Mouse (Mus musculus) c-Kit-negative CD71-positive TER-119-positive erythroid progenitor cells, embryonic 14.5 days (primary cell): ENCODE measurements at regions not wholly inside any gene's neighbourhood (a gene's known extent, or its start where the extent isn't known, plus 50 kb on each side); places are given as distances from the start of the nearest gene placed in this dataset.
"Not testable (repeated sequence)": the region's sequence is repeated elsewhere in the genome, so short reads cannot be mapped to it uniquely, and the experiment has no call there.

ENCODE experiments used
- DNase-seq: peaks from one replicate; pipeline ENCODE4 v3.0.0-alpha.2; 2013; ENCODE audit warnings: low read depth, low spot score

DNA sequence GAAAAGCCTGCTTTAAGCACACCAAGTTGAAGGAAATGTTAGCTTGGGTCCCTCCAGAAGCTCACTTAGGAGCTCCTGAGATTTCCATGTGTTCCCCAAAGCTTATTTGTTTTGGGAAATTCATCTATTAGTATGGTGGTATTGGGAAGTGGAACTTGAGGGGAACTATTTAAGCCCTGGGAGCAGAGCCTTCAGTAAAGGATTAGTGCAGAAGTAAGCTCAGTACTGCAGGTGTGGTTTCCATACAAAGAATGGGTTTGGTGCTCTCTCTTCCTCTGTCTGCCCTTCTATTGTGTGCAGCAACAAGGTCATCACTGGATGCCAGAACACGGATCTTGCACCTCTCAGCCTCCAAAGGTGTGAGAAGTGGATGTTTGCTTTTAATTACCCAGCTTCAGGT, 57.2 kb downstream of the Foxa2 start:
- no peak for DNase-seq

DNA sequence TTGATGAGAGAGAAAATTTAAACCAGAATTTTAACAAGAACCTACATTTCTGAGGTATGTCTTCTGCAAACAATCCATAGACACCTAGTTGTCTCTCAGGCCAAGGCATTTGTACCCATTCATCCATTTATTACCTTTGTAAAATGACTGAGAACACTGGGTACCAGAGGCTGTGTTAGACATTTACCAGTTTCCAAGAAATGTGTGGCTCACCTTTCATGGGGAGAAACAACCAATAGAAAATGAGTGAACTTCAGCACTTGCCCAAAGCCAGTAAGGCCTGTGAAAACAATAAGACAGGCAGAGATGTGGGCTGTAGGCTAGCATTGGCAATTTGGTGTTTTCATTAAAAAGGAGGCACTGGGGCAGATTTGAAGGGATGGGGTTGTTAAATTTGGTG, 58.2 kb downstream of the Foxa2 start:
- DNase-seq: no peak

DNA sequence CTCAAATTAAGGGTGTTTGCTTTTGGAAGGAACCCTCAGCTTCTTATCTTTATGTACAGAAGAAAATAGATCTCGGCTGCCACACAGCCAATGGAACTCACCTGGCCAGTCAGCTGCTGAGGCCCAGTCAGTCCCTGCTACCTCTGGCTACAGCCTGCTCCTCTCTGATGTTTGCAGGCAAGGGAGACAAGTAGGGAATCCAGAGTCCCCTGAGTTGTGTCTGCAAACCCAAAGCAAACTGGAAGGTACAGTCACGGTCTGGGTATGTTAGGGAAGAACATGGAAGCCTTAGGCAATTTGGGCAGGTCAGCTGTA, 61.6 kb downstream of the Foxa2 start:
- DNase-seq: no peak

DNA sequence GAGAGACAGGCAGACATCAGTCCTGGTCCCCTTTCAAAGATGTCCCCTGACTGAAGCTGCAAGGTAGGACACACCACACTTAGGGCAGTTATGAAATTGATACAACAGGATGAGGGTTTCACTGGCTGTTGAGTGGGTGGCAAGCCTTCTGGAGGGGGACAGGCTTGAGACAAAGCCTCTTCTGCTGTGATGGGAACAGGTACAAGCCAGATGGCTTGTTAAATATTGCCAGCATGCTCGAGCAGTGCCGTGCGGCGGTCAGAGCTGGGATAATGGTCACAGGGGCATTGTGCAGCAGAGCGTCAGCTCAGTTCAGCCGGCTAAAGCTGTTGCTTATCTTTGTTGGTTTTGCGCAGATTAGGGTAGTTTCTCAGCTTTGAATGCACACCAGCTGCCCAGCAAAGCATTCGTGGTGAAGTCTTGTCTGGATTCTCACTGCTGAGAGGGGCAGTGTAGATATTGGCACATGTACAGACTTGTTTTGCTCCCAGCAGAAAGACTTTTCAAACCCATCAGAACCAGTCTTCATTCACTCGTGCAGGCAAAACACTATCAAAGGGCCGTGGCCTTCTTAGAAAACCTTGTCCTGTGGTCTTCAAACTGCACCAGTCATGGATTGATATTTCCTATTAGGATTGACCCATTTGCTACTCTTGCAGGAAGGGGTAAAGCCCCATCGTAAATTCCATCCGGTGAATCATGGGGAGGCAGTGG, 62.1 kb downstream of the Foxa2 start:
- DNase-seq: no peak

DNA sequence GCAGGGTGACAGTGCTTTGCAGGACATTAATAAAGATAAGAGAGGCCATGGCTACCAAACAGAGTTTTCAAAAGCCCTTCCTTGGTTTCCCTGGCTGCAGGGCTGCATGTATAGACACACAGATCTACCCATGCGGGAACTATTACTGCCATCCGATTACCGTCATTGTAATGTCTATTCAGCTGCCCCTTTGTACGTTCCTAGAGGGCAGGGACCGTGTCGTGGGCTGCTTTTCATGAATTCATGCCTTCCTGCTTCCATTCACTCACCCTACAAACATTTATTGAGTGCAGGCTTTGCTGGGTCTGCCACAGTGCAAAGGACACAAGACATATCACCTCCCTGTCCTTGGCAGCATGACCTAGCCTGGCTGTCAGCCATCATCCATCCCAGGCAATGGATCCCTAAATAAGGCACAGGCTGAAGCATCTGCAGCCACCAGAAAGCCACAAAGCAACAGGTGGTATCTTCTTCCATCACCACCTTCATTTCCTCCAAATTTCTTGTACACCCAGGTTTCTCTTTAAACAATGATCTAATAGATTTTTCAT, 65.8 kb downstream of the Foxa2 start:
- no peak for DNase-seq

DNA sequence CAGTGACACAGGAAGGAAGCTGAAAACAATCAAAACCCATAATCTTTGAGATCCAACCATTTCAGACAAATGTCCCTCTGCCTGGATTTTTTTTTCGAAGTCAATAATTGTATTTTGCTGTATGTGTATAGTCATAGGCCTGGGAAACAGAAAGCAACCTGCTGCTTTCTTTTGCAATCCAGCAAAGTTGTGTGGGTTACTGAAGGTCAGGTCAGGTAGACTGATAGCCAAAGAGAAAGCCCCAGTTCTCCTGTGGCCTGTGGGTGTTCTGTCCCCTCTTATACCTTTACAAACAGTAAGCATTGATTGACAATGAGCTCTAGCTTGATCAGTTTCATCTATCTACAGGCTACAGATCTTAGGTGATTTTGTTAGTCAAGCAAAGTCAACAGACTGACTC, 66.4 kb downstream of the Foxa2 start:
- DNase-seq: no peak

DNA sequence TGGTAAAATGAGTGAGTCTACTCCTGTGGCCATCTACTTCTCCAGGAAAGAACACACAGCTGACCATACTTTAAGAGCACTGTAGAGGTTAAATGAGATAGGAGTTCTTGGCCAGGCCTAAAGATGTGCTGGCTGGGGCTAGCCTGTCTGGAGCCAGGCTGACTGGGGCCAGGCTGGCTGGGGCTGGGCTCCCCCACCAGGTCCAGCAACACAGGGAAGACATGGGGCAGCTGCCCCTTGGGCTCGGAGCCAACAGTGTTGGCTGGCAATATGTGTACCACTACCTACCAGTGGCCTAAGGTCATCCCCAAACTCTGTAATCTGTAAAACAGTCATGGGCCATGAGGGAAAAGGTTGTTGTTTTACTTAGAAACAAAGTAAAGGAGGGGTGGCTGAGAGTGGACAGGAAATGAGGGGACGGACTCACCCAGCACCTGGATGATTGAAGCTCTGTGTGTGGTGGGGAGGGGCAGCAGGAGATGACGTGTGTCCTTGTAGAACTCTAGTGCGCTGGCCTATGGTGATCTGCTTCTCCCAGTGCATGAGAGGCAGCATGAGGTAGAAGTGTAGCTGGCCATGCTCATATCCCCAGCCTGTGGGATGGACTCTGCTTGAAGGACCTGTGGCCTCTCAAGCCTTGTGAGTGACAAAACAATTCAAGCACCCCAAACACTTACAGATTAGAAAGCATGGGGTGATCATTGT, 67.0 kb downstream of the Foxa2 start:
- DNase-seq: no peak

DNA sequence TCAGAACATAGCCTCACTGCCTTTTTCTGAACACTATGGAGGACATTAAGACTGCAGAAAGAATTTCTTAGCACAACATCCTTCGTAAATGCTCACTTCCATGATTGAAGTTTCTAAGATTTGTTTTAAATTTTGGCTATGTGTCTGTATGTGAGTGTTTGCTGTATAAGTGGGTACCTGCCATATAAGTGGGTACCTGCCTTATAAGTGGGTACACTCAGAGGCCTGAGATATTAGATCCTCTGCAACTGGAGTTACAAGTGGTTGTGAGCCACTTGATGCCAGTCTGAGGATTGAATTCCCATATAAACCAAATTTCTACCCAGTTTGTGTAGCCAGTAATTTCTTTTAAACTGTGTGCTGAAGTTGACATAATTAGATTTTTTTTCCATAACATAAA, 67.8 kb downstream of the Foxa2 start:
- no peak for DNase-seq

DNA sequence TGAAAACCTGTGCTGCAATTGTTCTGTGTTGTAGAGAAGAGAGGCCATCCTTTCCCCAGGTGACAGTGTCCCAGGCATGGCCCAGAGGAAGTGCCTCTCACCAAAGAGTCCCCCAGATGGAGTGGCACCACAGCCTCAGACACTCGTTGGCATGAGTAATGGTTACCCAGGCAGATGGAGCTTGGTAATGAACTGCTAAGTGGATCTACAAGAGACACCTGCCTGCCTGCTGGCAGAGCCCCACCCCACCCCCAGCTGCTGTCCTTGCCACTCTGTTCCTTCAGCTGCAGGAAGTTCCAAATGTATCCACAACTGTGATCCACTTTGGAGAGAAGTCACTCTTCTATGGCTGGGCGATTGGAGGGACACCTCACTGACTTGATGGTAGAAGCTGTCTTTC, 72.0 kb downstream of the Foxa2 start:
- no peak for DNase-seq

DNA sequence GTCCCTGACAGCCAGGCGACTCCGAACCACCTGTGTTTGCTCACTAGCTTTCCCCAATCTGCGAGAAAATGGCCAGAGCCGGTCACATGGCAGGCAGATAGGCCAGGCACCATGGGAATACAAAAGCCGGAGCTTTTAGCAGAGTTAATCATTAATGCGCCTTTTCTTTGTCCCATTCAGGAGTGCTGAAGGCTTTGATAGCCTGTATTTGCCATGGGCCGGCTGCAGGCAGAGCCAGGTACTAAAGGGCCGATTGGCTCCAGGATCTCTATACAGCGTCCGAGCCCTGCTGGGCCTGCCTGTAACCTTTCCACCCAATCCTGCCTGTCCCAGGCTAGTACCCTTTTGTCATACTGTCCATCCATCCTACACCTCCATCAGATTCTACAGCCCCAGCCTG, 78.1 kb downstream of the Foxa2 start:
- DNase-seq: no peak

DNA sequence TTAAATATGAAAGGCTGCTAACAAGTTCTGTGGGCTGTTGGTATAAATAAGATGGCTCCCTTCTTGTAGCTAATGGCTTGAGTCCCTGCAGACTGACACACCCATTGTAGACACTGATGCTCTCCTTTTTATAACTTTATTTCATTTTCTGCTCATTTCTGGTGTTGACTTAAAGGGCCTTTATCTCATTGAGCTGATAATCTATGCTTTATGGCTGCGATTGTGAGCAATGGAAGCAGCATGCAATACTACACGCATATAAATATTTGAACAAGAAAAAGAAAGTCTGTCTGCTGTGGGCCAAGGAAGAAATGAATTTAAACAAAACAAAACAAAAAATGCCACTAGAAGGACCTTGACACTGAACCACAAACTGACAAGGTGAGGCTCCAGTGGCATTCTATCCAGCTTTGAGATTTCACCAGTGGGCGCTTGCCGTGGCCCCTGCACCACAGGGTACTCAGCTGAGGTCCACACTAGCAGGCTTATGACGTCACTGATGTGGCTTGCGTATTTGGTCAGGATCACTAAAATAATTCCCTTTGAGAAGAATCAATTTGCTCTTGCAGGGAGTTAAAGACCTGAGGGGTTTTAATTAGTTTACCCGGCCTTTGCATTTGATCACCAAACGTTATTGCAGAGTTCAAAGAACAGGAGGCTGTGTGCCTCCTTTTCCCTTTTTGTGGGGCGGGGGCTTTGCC, 78.8 kb downstream of the Foxa2 start:
- DNase-seq: no peak

DNA sequence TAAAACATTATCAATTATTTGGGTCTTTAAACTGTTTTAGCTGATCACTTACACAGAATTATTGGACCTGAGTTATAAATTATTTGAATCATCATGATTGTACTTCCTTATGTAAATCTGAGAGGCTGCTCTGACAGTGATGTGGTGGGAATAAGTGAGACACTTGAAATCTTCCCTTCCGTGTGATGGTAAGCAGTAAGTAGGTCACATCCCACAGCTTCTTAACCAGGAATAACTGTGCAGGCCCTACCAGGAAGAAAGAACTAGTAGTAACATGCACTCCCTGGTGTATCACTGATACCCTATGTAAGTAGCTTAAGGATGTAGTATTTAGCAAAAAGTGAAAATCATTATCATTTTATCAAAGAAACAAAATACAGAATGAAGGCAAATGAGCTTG, 83.5 kb downstream of the Foxa2 start:
- not testable (repeated sequence) for DNase-seq

DNA sequence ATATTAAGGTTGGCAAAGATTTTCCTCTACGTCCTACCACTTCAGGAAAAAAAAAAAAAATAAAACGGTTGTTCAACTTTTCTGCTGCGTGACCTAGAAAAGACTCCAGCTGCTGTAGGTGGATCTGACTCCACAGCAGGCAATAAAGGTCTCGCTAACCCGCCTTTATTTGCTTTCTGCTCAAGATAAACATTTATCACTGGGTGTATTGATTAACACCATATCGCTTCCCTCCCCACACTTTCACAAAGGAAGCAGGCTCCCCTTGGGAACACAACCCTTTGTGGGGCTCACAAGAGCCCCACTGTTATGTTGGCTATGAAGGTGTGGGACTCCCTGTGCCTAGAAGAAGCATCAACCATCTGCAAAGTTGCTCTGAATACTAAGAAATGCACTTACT, 85.1 kb downstream of the Foxa2 start:
- no peak for DNase-seq

DNA sequence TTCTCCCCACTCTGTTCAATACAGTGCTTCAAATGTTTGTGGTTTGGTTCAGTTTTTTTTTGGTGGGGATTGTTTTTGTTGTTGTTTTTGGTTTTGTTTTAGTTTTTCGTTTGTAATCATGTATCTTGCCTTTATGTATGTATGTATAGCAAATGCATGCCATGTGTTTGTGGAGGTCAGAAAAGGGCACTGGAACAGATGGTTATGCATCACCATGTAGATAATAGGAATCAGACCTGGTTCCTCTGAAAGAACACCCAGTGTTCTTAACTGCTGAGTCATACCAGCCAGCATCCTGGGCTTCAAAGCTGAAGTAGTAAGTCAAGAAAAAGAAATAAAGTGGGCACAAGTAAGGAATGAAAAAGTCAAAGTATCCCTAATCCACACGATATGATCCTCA, 92.6 kb downstream of the Foxa2 start:
- no peak for DNase-seq

DNA sequence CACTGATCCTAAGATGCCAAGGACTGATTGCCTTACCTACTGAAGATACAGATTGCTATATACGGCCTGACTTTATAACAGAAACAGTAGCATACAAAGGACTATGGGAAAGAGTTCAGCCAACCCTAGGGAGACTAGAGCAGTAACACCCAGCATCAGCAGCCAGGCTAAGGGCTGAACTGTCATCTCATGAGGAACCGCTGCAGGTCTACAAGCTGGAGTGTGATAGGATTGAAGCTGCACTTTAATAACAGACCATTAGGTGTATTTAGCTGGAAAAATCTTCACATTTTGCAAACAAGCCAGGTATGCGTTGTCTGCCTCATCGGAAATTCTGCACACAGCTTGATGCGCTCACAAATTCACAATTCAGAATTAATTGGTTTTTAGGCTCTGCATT, 95.5 kb downstream of the Foxa2 start:
- no peak for DNase-seq

DNA sequence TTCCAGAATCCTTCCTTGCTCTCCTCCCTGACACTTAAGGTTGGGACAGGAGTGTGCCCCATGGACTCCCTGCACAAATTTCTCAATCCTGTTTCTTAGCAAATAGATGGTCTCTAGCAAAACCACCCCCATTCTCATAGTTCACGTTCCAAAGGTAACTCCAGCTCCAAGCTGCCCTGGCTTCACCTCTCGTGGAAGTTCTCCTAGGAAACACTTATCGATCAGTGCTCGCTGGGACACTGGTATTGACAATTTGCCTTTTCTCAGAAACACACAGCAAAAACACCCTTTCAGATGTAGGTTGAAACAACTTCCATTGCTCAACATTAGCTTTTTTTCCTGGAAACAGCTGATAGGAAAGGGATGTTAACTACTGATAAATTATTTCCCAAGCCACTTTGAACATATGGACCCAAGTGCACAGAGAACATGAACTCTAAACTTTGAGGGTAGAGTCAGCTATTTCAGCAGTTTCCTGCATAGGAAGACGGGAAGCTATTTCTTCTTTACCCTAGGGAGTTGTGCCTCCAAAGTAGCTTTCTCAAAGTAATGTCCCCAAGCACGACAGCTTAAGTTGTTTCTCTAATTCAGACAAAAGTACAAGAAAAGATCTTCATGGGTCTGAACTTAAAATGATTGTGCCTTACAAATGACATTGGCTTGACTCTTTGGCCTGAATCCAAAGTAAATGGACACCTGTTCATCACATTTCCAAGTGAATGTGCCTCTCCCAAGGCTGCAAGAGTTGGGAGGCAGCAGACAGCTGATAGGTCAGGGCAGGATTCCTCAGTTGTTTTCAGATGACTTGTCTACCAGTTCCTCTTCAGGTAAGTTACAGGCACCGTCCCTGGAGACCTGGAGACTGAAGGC, 102.4 kb downstream of the Foxa2 start:
- DNase-seq: no peak

DNA sequence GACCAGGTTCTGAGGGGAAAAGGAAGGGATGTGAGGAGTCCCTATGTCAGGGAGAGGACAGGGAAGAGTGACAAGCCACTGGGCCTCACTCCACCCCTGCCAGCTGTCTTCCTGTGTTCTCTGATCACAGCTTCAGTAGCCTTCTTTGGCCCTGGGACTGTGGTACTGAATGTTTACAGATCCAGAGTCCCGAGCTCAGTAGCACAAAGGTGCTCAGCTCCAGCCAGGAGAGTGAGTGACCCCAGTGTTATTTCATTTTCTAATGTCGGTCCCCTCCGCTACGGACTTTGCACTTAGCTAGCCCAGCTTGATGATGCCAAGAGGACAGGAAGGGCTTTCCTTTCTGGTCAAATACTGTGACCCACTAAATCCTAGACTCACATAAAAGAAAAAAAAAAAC, 104.2 kb downstream of the Foxa2 start:
- no peak for DNase-seq

DNA sequence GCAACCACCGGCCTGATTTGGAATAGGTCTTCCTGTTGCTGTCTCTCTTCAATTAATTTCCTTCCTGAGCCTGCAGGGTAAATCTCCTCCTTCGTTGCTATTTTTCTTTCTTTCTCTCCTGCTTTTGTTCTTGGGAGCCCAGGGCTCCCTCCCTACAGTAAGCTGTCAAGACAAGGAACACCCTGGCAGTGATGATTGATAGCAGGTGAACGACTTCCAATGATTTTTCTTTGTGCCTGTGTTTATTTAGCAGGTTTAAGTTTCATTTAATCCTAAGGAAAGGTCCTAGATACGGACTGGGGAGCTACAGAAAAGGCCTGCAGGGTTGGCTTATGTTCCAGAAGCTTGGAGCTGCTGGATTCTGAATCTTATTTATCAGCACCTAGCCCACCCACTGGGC, 105.5 kb downstream of the Foxa2 start:
- DNase-seq: no peak

DNA sequence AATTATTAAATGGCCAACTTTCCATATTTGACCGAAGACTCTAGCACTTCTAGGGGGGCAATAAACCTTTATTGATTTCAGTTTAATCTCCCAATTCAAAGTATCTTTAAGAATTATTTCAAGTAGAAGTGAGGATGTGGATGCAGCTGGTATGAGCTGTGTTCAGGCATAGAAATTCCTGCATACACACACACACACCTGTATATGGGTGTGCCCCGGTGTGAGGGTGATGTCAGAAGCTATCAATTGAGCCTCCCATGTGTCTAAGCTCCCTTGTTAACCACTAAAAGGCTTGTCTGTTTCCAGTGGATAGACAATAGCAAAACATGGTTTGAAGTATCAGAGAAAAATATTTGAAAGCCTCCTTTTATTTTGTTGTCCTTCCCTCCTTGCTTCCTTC, 114.3 kb downstream of the Foxa2 start:
- no peak for DNase-seq

DNA sequence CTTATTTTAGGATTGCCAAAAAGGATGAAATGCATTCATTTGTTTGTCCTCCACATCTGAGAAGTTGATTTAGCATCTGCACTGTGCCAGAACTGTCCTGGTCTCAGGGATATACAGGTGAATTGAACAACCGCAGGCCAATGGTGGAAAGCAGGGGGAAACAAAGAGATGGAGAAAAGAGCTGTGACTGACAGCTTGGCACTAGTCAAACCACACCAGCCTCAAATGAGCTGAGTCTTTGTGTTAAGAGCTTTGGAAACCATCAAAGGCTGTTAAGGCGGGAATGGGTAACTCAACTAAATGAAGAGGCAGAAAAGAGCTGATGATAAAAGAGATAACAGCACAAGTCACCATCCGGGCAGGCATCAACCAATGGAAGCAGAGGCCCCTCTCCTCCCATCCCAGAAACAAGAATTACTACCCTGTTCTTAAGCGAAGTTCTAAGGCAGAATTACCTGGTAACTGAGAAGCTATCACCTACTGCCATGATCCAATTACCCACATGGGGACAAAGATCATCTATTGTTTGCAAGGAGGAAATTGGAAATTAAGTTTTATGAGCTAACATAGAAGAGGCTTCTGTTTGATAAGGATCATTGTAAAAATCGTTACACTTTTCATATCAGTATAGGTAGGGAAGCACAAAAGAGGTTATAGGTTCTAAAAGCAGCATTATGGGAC, 117.6 kb downstream of the Foxa2 start:
- no peak for DNase-seq
